Mouse (Mus musculus): Measurements from ENCODE around the gene Sycp2.

DNA sequence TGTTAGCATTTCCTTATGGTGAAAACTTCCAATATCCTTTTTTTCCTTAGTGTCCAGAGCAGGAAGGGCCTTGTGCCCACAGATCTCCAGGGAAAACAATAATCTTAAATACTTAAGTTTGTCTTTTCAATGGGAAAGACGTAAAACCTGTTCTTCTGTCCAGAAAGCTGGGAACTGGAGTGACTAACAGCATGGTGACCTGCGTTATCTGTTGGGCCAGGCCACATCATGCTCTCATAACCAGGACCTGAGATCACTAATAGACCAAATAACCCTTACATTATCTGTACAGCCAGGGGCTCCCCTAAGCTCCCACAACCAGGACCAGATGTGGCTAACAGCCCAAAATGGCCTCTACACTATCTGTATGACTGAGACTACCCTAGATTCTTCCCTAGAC, 26.4 kb upstream of the Sycp2 start:
- TF ChIP-seq POLR2A (IDR thresholded peaks at IDR 0.05; ENCODE audit: control insufficient read depth, low read depth, low read length): no peak
- TF ChIP-seq CTCF (IDR thresholded peaks at IDR 0.05; ENCODE audit: control insufficient read depth, insufficient read depth, insufficient replicate concordance, low read depth, low read length): no peak

Measured in testis, adult 2 months (tissue).